Mouse (Mus musculus) midbrain, embryonic 11.5 days (tissue): ENCODE results near the gene Myo15b. TPM values are rescaled to one million over a fixed set of nuclear protein-coding genes. Genes with fewer than 3 reads are reported as not detected.

Experiments
- ATAC-seq: fragments of 200-750 bp; cut with Nextera tagmentation; 2 replicates; pipeline ENCODE4 v1.8.0; 2017; ENCODE audit warnings: moderate TSS enrichment, moderate library complexity; ENCODE audit not compliant: low FRiP score
- DNase-seq: peaks from one replicate; pipeline ENCODE4 v3.0.0; 2015; ENCODE audit warnings: low spot score; ENCODE audit errors: missing footprints
- H3K27ac ChIP-seq: fragments of 300-500 bp; sonication (generic); 2 replicates; pipeline ENCODE4 v1.5.1; 2014; ENCODE audit warnings: low read depth, low read length
- H3K27me3 ChIP-seq: fragments of 300-500 bp; sonication (generic); 2 replicates; pipeline ENCODE4 v1.6.1; 2014; ENCODE audit warnings: mild to moderate bottlenecking, low read length, moderate library complexity, mixed read lengths; ENCODE audit not compliant: control insufficient read depth, insufficient read depth
- H3K36me3 ChIP-seq: fragments of 300-500 bp; sonication (generic); 2 replicates; pipeline ENCODE4 v1.6.1; 2014; ENCODE audit warnings: mild to moderate bottlenecking, low read length, moderate library complexity, mixed read lengths; ENCODE audit not compliant: control insufficient read depth, insufficient read depth
- H3K4me1 ChIP-seq: fragments of 300-500 bp; sonication (generic); 2 replicates; pipeline ENCODE4 v1.6.1; 2014; ENCODE audit warnings: low read length; ENCODE audit not compliant: control insufficient read depth, insufficient read depth
- H3K4me2 ChIP-seq: fragments of 300-500 bp; sonication (generic); 2 replicates; pipeline ENCODE4 v1.6.1; 2014; ENCODE audit warnings: mild to moderate bottlenecking, moderate library complexity
- H3K4me3 ChIP-seq: fragments of 300-500 bp; sonication (generic); 2 replicates; pipeline ENCODE4 v1.5.1; 2014; ENCODE audit warnings: low read depth, low read length
- H3K9ac ChIP-seq: fragments of 300-500 bp; sonication (generic); 2 replicates; pipeline ENCODE4 v1.6.1; 2014; ENCODE audit warnings: low read length
- H3K9me3 ChIP-seq: fragments of 300-500 bp; sonication (generic); 2 replicates; pipeline ENCODE4 v1.6.1; 2016; ENCODE audit warnings: low read length; ENCODE audit not compliant: control insufficient read depth
- WGBS: fragments of 180-500 bp; shearing (Covaris S2); extraction: QIAGEN DNeasy Blood & Tissue Kit; methylation state at CpG from one replicate; pipeline ENCODE4 v1.1.7; 2014; 5-methylcytosine and 5-hydroxymethylcytosine counted together
- polyA plus RNA-seq: library from polyadenylated mRNA; unstranded; fragments of >200 nt; fragmentation: Nextera tagmentation; extraction: Ambion mirVana; gene quantifications from 2 replicates; pipeline ENCODE4 v1.2.1, GENCODE M21; 2014

Gene Myo15b
- polyA plus RNA-seq, 1 experiment from 2014 or later, result not detected

DNA sequence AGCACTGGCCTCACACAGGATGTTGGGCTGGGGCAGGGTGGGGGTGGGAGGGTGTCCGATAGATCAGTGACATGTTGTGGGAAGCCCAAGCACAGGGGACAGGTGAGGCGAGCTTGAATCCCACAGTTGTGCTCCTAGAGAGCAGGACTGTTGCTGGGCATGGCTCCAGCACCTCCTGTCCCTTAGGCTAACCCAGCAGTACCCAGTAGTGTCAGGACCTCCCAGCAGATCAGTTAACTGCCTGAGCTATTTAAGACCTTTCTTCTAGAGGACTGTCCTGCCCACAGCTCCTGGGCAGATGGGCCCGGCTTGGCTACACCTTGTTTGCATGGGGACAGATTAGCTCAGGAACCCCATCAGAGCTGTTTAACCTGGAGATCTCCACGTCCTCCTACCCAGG is 29.2 kb upstream of the Myo15b start:
- no peaks in the 10 kb centered on the region for H3K36me3 ChIP-seq
- H3K9ac ChIP-seq, result no peak overlapping the region
- H3K4me1 ChIP-seq, result peaks cover 15% of the 10 kb centered on the region
- no peak overlapping the region for H3K27ac ChIP-seq
- H3K9me3 ChIP-seq, result no peaks in the 10 kb centered on the region
- 73% methylated on average over 4 of the region's 4 CpGs for WGBS
- no peak overlapping the region for H3K4me2 ChIP-seq
- H3K27me3 ChIP-seq, result peaks cover 31% of the 10 kb centered on the region
- ATAC-seq (no peak), DNase-seq (no peak)
- no peak overlapping the region for H3K4me3 ChIP-seq

- H3K4me3 ChIP-seq, result no peak overlapping the region
- H3K36me3 ChIP-seq, result no peaks in the 10 kb centered on the region
- H3K9me3 ChIP-seq, result no peaks in the 10 kb centered on the region
- H3K4me2 ChIP-seq, result no peak overlapping the region
- WGBS, result 21% methylated on average over 25 of the region's 25 CpGs
- ATAC-seq, result no peak
- H3K27me3 ChIP-seq, result peaks cover 14% of the 10 kb centered on the region
- no peak overlapping the region for H3K27ac ChIP-seq
- DNase-seq, result no peak
- no peak overlapping the region for H3K9ac ChIP-seq
- peaks cover 10% of the 10 kb centered on the region for H3K4me1 ChIP-seq
Observed at GRCm38 (mm10) chr11:115830550-115831325, 27.5 kb upstream of the Myo15b start.

GRCm38 (mm10) chr11:115831518-115831917 is 26.7 kb upstream of the Myo15b start:
- Histone ChIP-seq H3K4me1 (peaks cover 10% of the 10 kb centered on the region), H3K4me3 (no peak overlapping the region), H3K9me3 (no peaks in the 10 kb centered on the region), H3K36me3 (no peaks in the 10 kb centered on the region), H3K9ac (no peak overlapping the region), H3K27ac (no peak overlapping the region), H3K4me2 (no peak overlapping the region), H3K27me3 (peaks cover 10% of the 10 kb centered on the region)
- no peak for ATAC-seq
- no peak for DNase-seq
- WGBS, result 48% methylated on average over 3 of the region's 3 CpGs

- H3K27me3 ChIP-seq, result peaks cover 10% of the 10 kb centered on the region
- H3K4me2 ChIP-seq, result no peak overlapping the region
- no peak overlapping the region for H3K9ac ChIP-seq
- no peak for DNase-seq
- 70% methylated on average over 6 of the region's 6 CpGs for WGBS
- H3K27ac ChIP-seq, result no peak overlapping the region
- no peaks in the 10 kb centered on the region for H3K36me3 ChIP-seq
- no peak for ATAC-seq
- no peak overlapping the region for H3K4me3 ChIP-seq
- no peaks in the 10 kb centered on the region for H3K9me3 ChIP-seq
- H3K4me1 ChIP-seq, result peaks cover 10% of the 10 kb centered on the region
Observed at GRCm38 (mm10) chr11:115832064-115832463, 26.1 kb upstream of the Myo15b start.

GRCm38 (mm10) chr11:115832523-115832922 is 25.7 kb upstream of the Myo15b start:
- H3K4me1 ChIP-seq, result peaks cover 10% of the 10 kb centered on the region
- no peak overlapping the region for H3K9ac ChIP-seq
- no peak for ATAC-seq
- no peak overlapping the region for H3K4me3 ChIP-seq
- no peaks in the 10 kb centered on the region for H3K36me3 ChIP-seq
- H3K27ac ChIP-seq, result no peak overlapping the region
- H3K27me3 ChIP-seq, result peaks cover 7% of the 10 kb centered on the region
- no peaks in the 10 kb centered on the region for H3K9me3 ChIP-seq
- DNase-seq, result no peak
- WGBS, result 8% methylated on average over 8 of the region's 8 CpGs
- no peak overlapping the region for H3K4me2 ChIP-seq

DNA sequence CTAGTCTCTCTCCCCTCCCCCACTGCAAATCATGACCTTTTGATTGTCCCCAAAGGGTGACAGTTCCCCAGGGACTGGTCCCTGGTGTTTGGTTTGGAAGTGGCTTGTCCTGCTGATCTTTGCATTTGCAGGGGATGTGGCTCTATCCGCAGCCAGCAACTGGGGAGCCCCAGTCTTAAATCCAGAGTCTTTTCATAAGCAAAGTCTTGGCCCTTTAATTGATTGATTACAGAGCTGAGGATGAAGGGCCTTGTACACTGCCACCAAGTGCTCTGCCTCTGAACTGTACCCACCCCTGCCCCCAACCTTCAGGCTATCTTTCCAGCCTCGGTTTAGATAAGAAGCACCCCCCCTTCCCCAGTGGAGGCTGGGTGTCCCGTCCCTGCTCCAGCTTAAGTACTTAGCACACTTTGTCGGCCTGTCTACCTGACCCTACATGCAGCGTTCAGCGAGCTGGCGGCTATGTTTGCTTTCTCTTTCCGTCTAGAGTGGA is 25.1 kb upstream of the Myo15b start:
- no peak for ATAC-seq
- no peak for DNase-seq
- peaks cover 10% of the 10 kb centered on the region for H3K4me1 ChIP-seq
- H3K9ac ChIP-seq, result no peak overlapping the region
- H3K36me3 ChIP-seq, result no peaks in the 10 kb centered on the region
- no peaks in the 10 kb centered on the region for H3K9me3 ChIP-seq
- no peak overlapping the region for H3K4me3 ChIP-seq
- H3K27ac ChIP-seq, result no peak overlapping the region
- H3K4me2 ChIP-seq, result no peak overlapping the region
- peaks cover 7% of the 10 kb centered on the region for H3K27me3 ChIP-seq
- WGBS, result 19% methylated on average over 8 of the region's 8 CpGs

- H3K27ac ChIP-seq, result no peak overlapping the region
- H3K4me3 ChIP-seq, result no peak overlapping the region
- H3K9ac ChIP-seq, result no peak overlapping the region
- peaks cover 10% of the 10 kb centered on the region for H3K4me1 ChIP-seq
- ATAC-seq, result no peak
- no peaks in the 10 kb centered on the region for H3K9me3 ChIP-seq
- no peaks in the 10 kb centered on the region for H3K36me3 ChIP-seq
- no peak overlapping the region for H3K4me2 ChIP-seq
- no peak for DNase-seq
- peaks cover 7% of the 10 kb centered on the region for H3K27me3 ChIP-seq
- 73% methylated on average over 6 of the region's 6 CpGs for WGBS
Observed at GRCm38 (mm10) chr11:115834033-115834432, 24.2 kb upstream of the Myo15b start.

- DNase-seq, result no peak
- no peak for ATAC-seq
- H3K36me3 ChIP-seq, result no peaks in the 10 kb centered on the region
- H3K9me3 ChIP-seq, result no peaks in the 10 kb centered on the region
- H3K4me3 ChIP-seq, result no peak overlapping the region
- H3K4me1 ChIP-seq, result peaks cover 10% of the 10 kb centered on the region; the same call in 1 of the 2 replicates
- no peak overlapping the region for H3K4me2 ChIP-seq
- no peak overlapping the region for H3K9ac ChIP-seq
- peaks cover 3% of the 10 kb centered on the region for H3K27me3 ChIP-seq
- 35% methylated on average over 11 of the region's 11 CpGs for WGBS
- no peak overlapping the region for H3K27ac ChIP-seq
Observed at GRCm38 (mm10) chr11:115836656-115837395, 21.4 kb upstream of the Myo15b start.
